Mouse (Mus musculus) thymus, adult 2 months (tissue): Measurements from ENCODE around the gene Dusp6.

ENCODE experiments used
- CTCF ChIP-seq: fragments of 200-500 bp; IDR thresholded peaks from 2 replicates; pipeline ENCODE4 v1.5.1; 2012; ENCODE audit warnings: mild to moderate bottlenecking, control low read depth, low read length, moderate library complexity, borderline replicate concordance; ENCODE audit not compliant: control insufficient read depth, poor library complexity, insufficient read depth; ENCODE audit errors: extremely low read depth
- POLR2A ChIP-seq: fragments of 200-500 bp; IDR thresholded peaks from 2 replicates; pipeline ENCODE4 v1.6.1; 2012; ENCODE audit warnings: mild to moderate bottlenecking, low read length, control low read depth, moderate library complexity; ENCODE audit not compliant: control insufficient read depth, poor library complexity, insufficient read depth; ENCODE audit errors: extremely low read depth

GRCm38 (mm10) chr10:99302051-99302450 is 39.0 kb downstream of the Dusp6 start:
- TF ChIP-seq POLR2A (no peak), CTCF (no peak)
